Mouse (Mus musculus) limb, embryonic 11.5 days (tissue): ENCODE measurements at regions not wholly inside any gene's neighbourhood (a gene's known extent, or its start where the extent isn't known, plus 50 kb on each side); places are given as distances from the start of the nearest gene placed in this dataset.

Source experiments
- ATAC-seq: fragments of 200-750 bp; cut with Nextera tagmentation; 2 replicates; pipeline ENCODE4 v1.8.0; 2017; ENCODE audit warnings: low read depth; ENCODE audit not compliant: insufficient number of reproducible peaks, low FRiP score, low TSS enrichment
- DNase-seq: peaks from one replicate; pipeline ENCODE4 v3.0.0-alpha.2; 2015; ENCODE audit warnings: low spot score
- H3K27ac ChIP-seq: fragments of 300-500 bp; sonication (generic); replicated peaks from 2 replicates; pipeline ENCODE4 v1.5.1; 2014; ENCODE audit warnings: low read depth, mild to moderate bottlenecking, low read length
- H3K27me3 ChIP-seq: fragments of 300-500 bp; sonication (generic); 2 replicates; pipeline ENCODE4 v1.6.1; 2014; ENCODE audit warnings: mild to moderate bottlenecking, low read length, mixed read lengths; ENCODE audit not compliant: control insufficient read depth, insufficient read depth
- H3K36me3 ChIP-seq: fragments of 300-500 bp; sonication (generic); 2 replicates; pipeline ENCODE4 v1.6.1; 2014; ENCODE audit warnings: mild to moderate bottlenecking, low read length, moderate library complexity, mixed read lengths; ENCODE audit not compliant: control insufficient read depth, insufficient read depth
- H3K4me1 ChIP-seq: fragments of 300-500 bp; sonication (generic); 2 replicates; pipeline ENCODE4 v1.6.1; 2014; ENCODE audit warnings: low read length, mixed read lengths; ENCODE audit not compliant: control insufficient read depth, insufficient read depth
- H3K4me2 ChIP-seq: fragments of 300-500 bp; sonication (generic); 2 replicates; pipeline ENCODE4 v1.6.1; 2014; ENCODE audit warnings: low read depth, mild to moderate bottlenecking, moderate library complexity; ENCODE audit not compliant: severe bottlenecking
- H3K4me3 ChIP-seq: fragments of 300-500 bp; sonication (generic); 2 replicates; pipeline ENCODE4 v1.5.1; 2014; ENCODE audit warnings: low read depth, low read length
- H3K9ac ChIP-seq: fragments of 300-500 bp; sonication (generic); 2 replicates; pipeline ENCODE4 v1.6.1; 2014; ENCODE audit warnings: mild to moderate bottlenecking, low read length
- H3K9me3 ChIP-seq: fragments of 300-500 bp; sonication (generic); 2 replicates; pipeline ENCODE4 v1.6.1; 2016; ENCODE audit warnings: low read length; ENCODE audit not compliant: control insufficient read depth
- WGBS: fragments of 180-500 bp; shearing (Covaris S2); extraction: QIAGEN DNeasy Blood & Tissue Kit; methylation state at CpG from one replicate; pipeline ENCODE4 v1.1.7; 2014; 5-methylcytosine and 5-hydroxymethylcytosine counted together

DNA sequence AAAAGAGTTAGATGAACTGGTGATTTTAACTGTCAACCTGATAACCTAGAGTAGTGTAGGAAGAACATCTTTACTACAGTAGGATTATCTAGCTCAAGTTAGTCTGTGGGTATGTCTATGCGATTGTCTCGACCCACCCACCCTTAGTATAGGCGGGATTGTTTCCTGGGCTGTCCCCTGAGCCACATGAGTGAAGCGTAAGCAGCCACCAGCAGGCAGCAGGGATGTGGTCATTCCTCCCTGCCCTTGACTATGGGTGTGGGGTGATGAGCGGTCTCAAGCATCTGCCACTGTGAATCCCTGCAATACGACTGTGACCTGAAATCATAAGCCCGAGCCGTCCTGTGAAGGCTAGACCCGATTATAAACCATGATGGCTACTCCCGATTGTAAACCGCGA lies 184.9 kb downstream of the Unc5cl start:
- ATAC-seq (no peak), DNase-seq (no peak)
- no peaks in the 10 kb centered on the region for H3K36me3 ChIP-seq
- H3K27me3 ChIP-seq: no peaks in the 10 kb centered on the region
- H3K27ac ChIP-seq: no peak overlapping the region
- H3K9ac ChIP-seq: no peak overlapping the region
- H3K9me3 ChIP-seq: no peaks in the 10 kb centered on the region
- H3K4me1 ChIP-seq: no peaks in the 10 kb centered on the region
- no peak overlapping the region for H3K4me2 ChIP-seq
- no peak overlapping the region for H3K4me3 ChIP-seq
- WGBS: 90% methylated on average over 12 of the region's 12 CpGs

GRCm38 (mm10) chr17:48643533-48644019 lies 188.9 kb downstream of the Unc5cl start:
- Histone ChIP-seq H3K27ac (no peak overlapping the region), H3K4me1 (no peaks in the 10 kb centered on the region), H3K9ac (no peak overlapping the region), H3K27me3 (no peaks in the 10 kb centered on the region), H3K4me3 (no peak overlapping the region), H3K36me3 (no peaks in the 10 kb centered on the region), H3K4me2 (no peak overlapping the region), H3K9me3 (no peaks in the 10 kb centered on the region)
- DNase-seq (no peak), ATAC-seq (no peak)
- WGBS: 25% methylated on average over 5 of the region's 5 CpGs

GRCm38 (mm10) chr17:48645056-48645455 lies 190.4 kb downstream of the Unc5cl start:
- no peak for ATAC-seq
- H3K27ac ChIP-seq: no peak overlapping the region
- 95% methylated on average over 1 of the region's 1 CpGs for WGBS

DNA sequence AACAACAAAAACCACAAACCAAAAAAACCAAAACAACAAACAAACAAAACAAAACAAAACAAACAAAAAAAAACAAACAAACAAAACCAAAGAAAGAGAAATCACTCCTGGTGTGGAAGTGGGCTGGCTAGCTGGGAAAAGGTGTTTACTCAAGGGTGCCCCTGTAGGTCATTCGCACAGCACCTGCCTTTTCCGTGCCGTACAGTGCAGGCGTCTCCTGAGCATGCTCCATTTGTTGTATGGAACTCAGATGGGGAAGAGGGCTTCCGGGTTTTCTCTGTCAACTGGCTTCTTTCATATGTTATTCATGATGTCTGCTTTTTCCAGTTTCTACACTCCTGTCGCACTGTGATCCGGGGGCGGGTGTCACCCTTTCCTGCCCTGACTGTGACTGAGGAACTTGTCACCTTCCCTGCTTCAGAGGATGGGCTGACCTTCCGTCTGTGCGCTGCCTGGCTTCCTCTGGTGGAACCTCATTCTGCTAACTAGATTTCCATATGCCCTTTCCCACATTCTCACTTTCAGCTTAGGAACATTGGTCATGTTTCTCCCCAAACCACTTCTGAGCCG lies 192.0 kb downstream of the Unc5cl start:
- ATAC-seq (no peak), DNase-seq (no peak)
- Histone ChIP-seq H3K9ac (no peak overlapping the region), H3K4me3 (peak overlapping the region; percentile 5; the same call in 1 of the 2 replicates), H3K4me1 (no peaks in the 10 kb centered on the region), H3K9me3 (no peaks in the 10 kb centered on the region), H3K27ac (no peak overlapping the region), H3K36me3 (no peaks in the 10 kb centered on the region), H3K4me2 (peak overlapping the region; percentile 28; the same call in 1 of the 2 replicates), H3K27me3 (no peaks in the 10 kb centered on the region)
- WGBS: 49% methylated on average over 11 of the region's 11 CpGs

More at GRCm38 (mm10) chr17:48645056-48645455, 190.4 kb downstream of the Unc5cl start:
- no peak overlapping the region for H3K9ac ChIP-seq
- H3K4me2 ChIP-seq: no peak overlapping the region
- no peak for DNase-seq
- no peaks in the 10 kb centered on the region for H3K9me3 ChIP-seq
- no peaks in the 10 kb centered on the region for H3K4me1 ChIP-seq
- no peak overlapping the region for H3K4me3 ChIP-seq
- no peaks in the 10 kb centered on the region for H3K36me3 ChIP-seq
- no peaks in the 10 kb centered on the region for H3K27me3 ChIP-seq

GRCm38 (mm10) chr17:48647431-48647830 lies 192.7 kb downstream of the Unc5cl start:
- no peak overlapping the region for H3K27ac ChIP-seq
- 48% methylated on average over 14 of the region's 14 CpGs for WGBS
- H3K27me3 ChIP-seq: no peaks in the 10 kb centered on the region
- H3K4me2 ChIP-seq: peak overlapping the region; percentile 28; the same call in 1 of the 2 replicates
- no peak for ATAC-seq
- 0 out of 2 replicates have a peak overlapping the region, but pooled peaks have one; percentile 5 for H3K4me3 ChIP-seq
- peak; percentile 30 for DNase-seq
- no peaks in the 10 kb centered on the region for H3K4me1 ChIP-seq
- no peaks in the 10 kb centered on the region for H3K9me3 ChIP-seq
- H3K9ac ChIP-seq: no peak overlapping the region; the same call in 1 of the 2 replicates
- no peaks in the 10 kb centered on the region for H3K36me3 ChIP-seq

- H3K36me3 ChIP-seq: no peaks in the 10 kb centered on the region
- no peaks in the 10 kb centered on the region for H3K4me1 ChIP-seq
- no peak overlapping the region for H3K9ac ChIP-seq
- H3K27me3 ChIP-seq: no peaks in the 10 kb centered on the region
- ATAC-seq (no peak), DNase-seq (no peak)
- H3K9me3 ChIP-seq: no peaks in the 10 kb centered on the region
- no peak overlapping the region for H3K4me2 ChIP-seq
- WGBS: 89% methylated on average over 13 of the region's 13 CpGs
- H3K27ac ChIP-seq: no peak overlapping the region
- H3K4me3 ChIP-seq: no peak overlapping the region
These were observed 195.9 kb downstream of the Unc5cl start for GRCm38 (mm10) chr17:48650556-48650955.

GRCm38 (mm10) chr17:48672749-48673148 lies 218.0 kb downstream of the Unc5cl start:
- Histone ChIP-seq H3K4me3 (no peak overlapping the region), H3K4me1 (no peaks in the 10 kb centered on the region), H3K9me3 (no peaks in the 10 kb centered on the region), H3K9ac (no peak overlapping the region), H3K27me3 (no peaks in the 10 kb centered on the region), H3K36me3 (no peaks in the 10 kb centered on the region), H3K27ac (no peak overlapping the region), H3K4me2 (no peak overlapping the region)
- ATAC-seq (no peak), DNase-seq (no peak)
- WGBS: 85% methylated on average over 3 of the region's 3 CpGs

- Histone ChIP-seq H3K4me2 (no peak overlapping the region), H3K4me1 (no peaks in the 10 kb centered on the region), H3K27me3 (no peaks in the 10 kb centered on the region), H3K4me3 (no peak overlapping the region), H3K9me3 (no peaks in the 10 kb centered on the region), H3K36me3 (no peaks in the 10 kb centered on the region), H3K9ac (no peak overlapping the region), H3K27ac (no peak overlapping the region)
- WGBS: 75% methylated on average over 12 of the region's 12 CpGs
- no peak for ATAC-seq
- DNase-seq: no peak
These were observed 223.6 kb downstream of the Unc5cl start for GRCm38 (mm10) chr17:48678216-48678832.
